Mouse (Mus musculus): ENCODE results near the gene Camk2g. TPM values are rescaled to one million over a fixed set of nuclear protein-coding genes. Genes with fewer than 3 reads are reported as not detected.
A peak's percentile ranks its signal among the peaks of the same experiment; 100 is the strongest.

Camk2g gene
- polyA plus RNA-seq, 1 experiment = 12.0 TPM

DNA sequence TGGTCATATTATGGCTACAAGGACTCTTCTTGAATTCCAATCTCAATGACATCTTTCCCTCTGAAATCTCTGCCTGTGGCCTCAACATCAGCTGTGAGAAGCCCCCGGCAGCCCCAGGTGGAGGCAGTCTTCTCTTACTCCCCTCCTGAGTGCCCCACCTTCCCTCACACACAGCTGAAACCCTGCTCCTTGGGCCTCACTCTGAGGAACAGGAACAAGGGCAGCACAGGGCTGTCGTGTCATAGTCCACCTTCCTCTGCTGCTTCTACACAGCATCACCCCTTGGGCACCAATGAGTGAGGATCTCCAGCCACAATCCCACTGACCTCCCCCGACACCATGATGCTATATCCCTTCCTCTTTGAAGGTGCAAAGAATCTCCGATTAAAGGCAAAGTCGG lies 7.9 kb downstream of the Camk2g start:
- 74% methylated on average over 5 of the region's 5 CpGs for WGBS
- TF ChIP-seq CTCF (IDR thresholded peaks at IDR 0.05; ENCODE audit: extremely low read depth, insufficient read length, insufficient replicate concordance, low read depth, low read length) (no peak), POLR2A (IDR thresholded peaks at IDR 0.05; ENCODE audit: low read depth, low read length) (no peak)
- peak overlapping the region; percentile 0 for H3K27ac ChIP-seq (ENCODE audit: insufficient read depth, low read depth, low read length)
- peaks cover 16% of the 10 kb centered on the region; the same call in 1 of the 2 replicates for H3K4me1 ChIP-seq (ENCODE audit: control insufficient read depth, insufficient read depth, insufficient read length, low read length)
- no peaks in the 10 kb centered on the region for H3K27me3 ChIP-seq (ENCODE audit: control insufficient read depth, insufficient read depth, low read length)
- H3K4me3 ChIP-seq (ENCODE audit: low read depth, low read length) = no peak overlapping the region
- H3K36me3 ChIP-seq (ENCODE audit: control insufficient read depth, insufficient read depth, low read length) = peaks cover 11% of the 10 kb centered on the region

DNA sequence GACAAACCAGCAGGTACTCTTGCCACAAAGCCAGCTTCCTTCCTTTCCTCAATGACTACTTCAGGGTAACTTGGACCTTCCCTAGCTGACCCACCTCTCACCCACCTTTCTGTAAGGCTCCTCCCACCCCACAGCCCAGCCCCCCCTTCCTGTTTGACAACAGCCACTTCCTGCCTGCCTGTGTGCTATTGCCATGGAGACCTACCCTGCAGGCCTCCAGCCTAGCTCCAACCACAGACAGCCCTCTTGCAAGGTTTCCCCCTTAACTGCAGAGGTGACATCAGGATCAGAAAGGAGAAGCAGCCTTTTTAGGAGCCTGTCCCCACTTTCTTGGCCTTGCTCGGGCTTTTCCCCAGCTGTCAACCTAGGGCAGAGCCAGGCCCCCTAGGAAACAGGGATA lies 8.7 kb downstream of the Camk2g start:
- WGBS = 75% methylated on average over 1 of the region's 1 CpGs
- H3K4me3 ChIP-seq (ENCODE audit: low read depth, low read length) = no peak overlapping the region

GRCm38 (mm10) chr14:20784708-20785107 lies 9.2 kb downstream of the Camk2g start:
- 82% methylated on average over 7 of the region's 7 CpGs for WGBS
- H3K4me3 ChIP-seq (ENCODE audit: low read depth, low read length) = no peak overlapping the region
- no peaks in the 10 kb centered on the region for H3K27me3 ChIP-seq (ENCODE audit: control insufficient read depth, insufficient read depth, low read length)
- peaks cover 8% of the 10 kb centered on the region; the same call in 1 of the 2 replicates for H3K36me3 ChIP-seq (ENCODE audit: control insufficient read depth, insufficient read depth, low read length)
- peaks cover 16% of the 10 kb centered on the region; the same call in 1 of the 2 replicates for H3K4me1 ChIP-seq (ENCODE audit: control insufficient read depth, insufficient read depth, insufficient read length, low read length)
- 0 out of 2 replicates have a peak overlapping the region, but pooled peaks have one; percentile 21 for H3K27ac ChIP-seq (ENCODE audit: insufficient read depth, low read depth, low read length)
- TF ChIP-seq POLR2A (IDR thresholded peaks at IDR 0.05; ENCODE audit: low read depth, low read length) (no peak), CTCF (IDR thresholded peaks at IDR 0.05; ENCODE audit: extremely low read depth, insufficient read length, insufficient replicate concordance, low read depth, low read length) (no peak)

More for the DNA sequence above, 8.7 kb downstream of the Camk2g start:
- no peak for TF ChIP-seq POLR2A (IDR thresholded peaks at IDR 0.05; ENCODE audit: low read depth, low read length)
- TF ChIP-seq CTCF (IDR thresholded peaks at IDR 0.05; ENCODE audit: extremely low read depth, insufficient read length, insufficient replicate concordance, low read depth, low read length) = no peak
- Histone ChIP-seq H3K27me3 (ENCODE audit: control insufficient read depth, insufficient read depth, low read length) (no peaks in the 10 kb centered on the region), H3K27ac (ENCODE audit: insufficient read depth, low read depth, low read length) (peak overlapping the region; percentile 52), H3K36me3 (ENCODE audit: control insufficient read depth, insufficient read depth, low read length) (peaks cover 9% of the 10 kb centered on the region; the same call in 1 of the 2 replicates), H3K4me1 (ENCODE audit: control insufficient read depth, insufficient read depth, insufficient read length, low read length) (peaks cover 16% of the 10 kb centered on the region; the same call in 1 of the 2 replicates)

DNA sequence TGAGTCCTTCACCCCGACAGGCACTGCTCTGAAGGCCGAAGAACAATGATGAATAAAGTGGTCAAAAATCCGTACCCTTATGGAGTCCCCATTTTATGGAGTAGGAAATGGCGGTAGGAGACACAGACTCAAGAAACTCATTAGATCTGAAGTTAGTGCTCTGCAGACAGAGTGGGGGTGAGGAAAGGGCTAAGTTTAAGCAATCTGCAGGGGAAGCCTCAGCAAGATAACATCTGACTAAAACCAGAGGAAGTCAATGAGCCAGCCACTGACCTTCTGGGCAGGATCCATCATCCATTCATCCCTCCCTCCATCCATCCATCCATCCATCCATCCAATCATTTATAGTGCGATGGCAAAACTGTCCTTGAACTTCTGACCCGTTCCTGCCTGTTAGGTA lies 10.4 kb downstream of the Camk2g start:
- peaks cover 7% of the 10 kb centered on the region; the same call in 1 of the 2 replicates for H3K36me3 ChIP-seq (ENCODE audit: control insufficient read depth, insufficient read depth, low read length)

DNA sequence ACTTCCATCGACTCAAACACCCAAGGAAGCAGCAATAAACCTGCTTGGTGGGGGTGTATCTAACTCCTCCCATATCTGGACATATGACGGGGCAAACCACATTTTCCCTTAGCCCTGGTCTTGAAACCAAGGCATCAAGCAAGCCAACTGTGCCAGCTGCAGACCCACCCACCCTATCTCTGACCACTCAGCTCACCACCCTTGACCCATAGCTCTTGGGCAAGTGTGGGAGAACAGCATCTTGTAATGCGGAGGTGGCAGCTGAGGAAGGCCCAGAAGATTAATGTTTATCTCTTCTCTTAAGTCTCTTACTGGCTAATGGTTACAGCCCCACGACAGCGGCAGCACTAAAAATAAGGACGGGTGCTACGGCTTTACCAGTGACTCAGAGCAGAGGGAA lies 11.0 kb downstream of the Camk2g start:
- Histone ChIP-seq H3K36me3 (ENCODE audit: control insufficient read depth, insufficient read depth, low read length) (peaks cover 10% of the 10 kb centered on the region), H3K4me3 (ENCODE audit: low read depth, low read length) (no peak overlapping the region), H3K27me3 (ENCODE audit: control insufficient read depth, insufficient read depth, low read length) (no peaks in the 10 kb centered on the region), H3K4me1 (ENCODE audit: control insufficient read depth, insufficient read depth, insufficient read length, low read length) (peaks cover 16% of the 10 kb centered on the region; the same call in 1 of the 2 replicates), H3K27ac (ENCODE audit: insufficient read depth, low read depth, low read length) (no peak overlapping the region)
- no peak for TF ChIP-seq POLR2A (IDR thresholded peaks at IDR 0.05; ENCODE audit: low read depth, low read length)
- TF ChIP-seq CTCF (IDR thresholded peaks at IDR 0.05; ENCODE audit: extremely low read depth, insufficient read length, insufficient replicate concordance, low read depth, low read length) = no peak
- WGBS = 84% methylated on average over 7 of the region's 7 CpGs

More for the DNA sequence above, 10.4 kb downstream of the Camk2g start:
- TF ChIP-seq POLR2A (IDR thresholded peaks at IDR 0.05; ENCODE audit: low read depth, low read length) (no peak), CTCF (IDR thresholded peaks at IDR 0.05; ENCODE audit: extremely low read depth, insufficient read length, insufficient replicate concordance, low read depth, low read length) (no peak)
- 90% methylated on average over 6 of the region's 6 CpGs for WGBS
- Histone ChIP-seq H3K4me3 (ENCODE audit: low read depth, low read length) (no peak overlapping the region), H3K27me3 (ENCODE audit: control insufficient read depth, insufficient read depth, low read length) (no peaks in the 10 kb centered on the region), H3K27ac (ENCODE audit: insufficient read depth, low read depth, low read length) (no peak overlapping the region), H3K4me1 (ENCODE audit: control insufficient read depth, insufficient read depth, insufficient read length, low read length) (peaks cover 16% of the 10 kb centered on the region; the same call in 1 of the 2 replicates)

GRCm38 (mm10) chr14:20780217-20780616 lies 13.7 kb downstream of the Camk2g start:
- WGBS = 85% methylated on average over 8 of the region's 8 CpGs
- Histone ChIP-seq H3K4me3 (ENCODE audit: low read depth, low read length) (no peak overlapping the region), H3K27me3 (ENCODE audit: control insufficient read depth, insufficient read depth, low read length) (no peaks in the 10 kb centered on the region), H3K36me3 (ENCODE audit: control insufficient read depth, insufficient read depth, low read length) (peaks cover 12% of the 10 kb centered on the region), H3K27ac (ENCODE audit: insufficient read depth, low read depth, low read length) (no peak overlapping the region), H3K4me1 (ENCODE audit: control insufficient read depth, insufficient read depth, insufficient read length, low read length) (0 out of 2 replicates have a peak, but pooled peaks cover 3% of the 10 kb centered on the region)
- TF ChIP-seq POLR2A (IDR thresholded peaks at IDR 0.05; ENCODE audit: low read depth, low read length) (no peak), CTCF (IDR thresholded peaks at IDR 0.05; ENCODE audit: extremely low read depth, insufficient read length, insufficient replicate concordance, low read depth, low read length) (no peak)

- Histone ChIP-seq H3K36me3 (ENCODE audit: control insufficient read depth, insufficient read depth, low read length) (peaks cover 10% of the 10 kb centered on the region), H3K27me3 (ENCODE audit: control insufficient read depth, insufficient read depth, low read length) (no peaks in the 10 kb centered on the region), H3K4me1 (ENCODE audit: control insufficient read depth, insufficient read depth, insufficient read length, low read length) (peaks cover 3% of the 10 kb centered on the region), H3K4me3 (ENCODE audit: low read depth, low read length) (no peak overlapping the region), H3K27ac (ENCODE audit: insufficient read depth, low read depth, low read length) (no peak overlapping the region)
- WGBS = 91% methylated on average over 8 of the region's 8 CpGs
- TF ChIP-seq CTCF (IDR thresholded peaks at IDR 0.05; ENCODE audit: extremely low read depth, insufficient read length, insufficient replicate concordance, low read depth, low read length) (no peak), POLR2A (IDR thresholded peaks at IDR 0.05; ENCODE audit: low read depth, low read length) (no peak)
Observed at GRCm38 (mm10) chr14:20778496-20778895, 15.4 kb downstream of the Camk2g start.
